Mouse (Mus musculus): ENCODE data around the gene Fut4.

The Fut4 gene

DNA sequence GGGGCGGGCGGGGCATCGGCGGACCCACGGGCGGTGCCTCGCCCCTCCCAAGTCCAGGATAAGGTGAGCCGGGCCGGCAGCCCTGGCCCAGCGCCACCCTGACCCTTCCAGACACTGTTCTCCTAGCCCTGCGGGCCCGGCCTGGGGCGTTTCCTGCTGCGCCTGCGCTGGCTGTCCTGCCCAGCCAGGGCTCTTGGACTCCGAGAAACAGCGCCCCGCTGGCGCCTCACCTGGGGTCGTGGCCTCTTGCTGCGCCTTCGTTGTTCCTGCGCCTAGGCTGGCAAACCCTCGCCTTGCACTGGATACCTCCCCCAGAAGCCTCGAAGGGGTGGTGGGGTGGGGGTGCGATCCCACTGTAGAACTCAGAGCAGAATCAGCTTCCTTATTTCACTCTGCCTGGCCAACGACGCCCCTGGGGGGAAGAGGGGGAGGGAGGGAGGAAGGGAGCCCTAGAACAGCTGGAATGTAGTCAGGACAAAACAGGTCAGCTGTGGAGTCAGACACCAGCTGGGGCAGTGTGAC is at the start of gene Fut4:
Gene Fut4 (minus strand): TSS at position 393 of the 522 bp plus-strand sequence.
- DNase-seq (ENCODE audit: low spot score): peak; percentile 54

DNA sequence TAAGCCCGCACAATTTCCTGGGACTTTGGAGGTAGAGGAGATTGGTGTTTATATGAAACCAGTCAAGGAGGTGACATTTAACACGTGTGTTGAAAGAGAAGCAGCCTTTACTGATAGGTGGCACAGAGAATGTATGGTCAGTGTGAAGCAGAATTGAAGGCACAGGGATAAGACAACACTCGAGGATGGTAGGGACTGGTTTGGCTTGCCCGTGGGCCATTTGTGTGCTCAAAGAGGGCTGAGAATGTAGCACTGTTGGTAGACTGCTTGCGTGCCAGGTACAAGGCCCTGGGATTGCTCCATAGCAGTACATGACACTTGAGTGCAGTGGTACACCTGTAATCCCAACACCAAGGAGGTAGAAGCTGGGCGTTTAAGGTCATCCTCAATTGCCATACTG is 35.2 kb upstream of the Fut4 start:
- DNase-seq (ENCODE audit: low spot score): no peak

DNA sequence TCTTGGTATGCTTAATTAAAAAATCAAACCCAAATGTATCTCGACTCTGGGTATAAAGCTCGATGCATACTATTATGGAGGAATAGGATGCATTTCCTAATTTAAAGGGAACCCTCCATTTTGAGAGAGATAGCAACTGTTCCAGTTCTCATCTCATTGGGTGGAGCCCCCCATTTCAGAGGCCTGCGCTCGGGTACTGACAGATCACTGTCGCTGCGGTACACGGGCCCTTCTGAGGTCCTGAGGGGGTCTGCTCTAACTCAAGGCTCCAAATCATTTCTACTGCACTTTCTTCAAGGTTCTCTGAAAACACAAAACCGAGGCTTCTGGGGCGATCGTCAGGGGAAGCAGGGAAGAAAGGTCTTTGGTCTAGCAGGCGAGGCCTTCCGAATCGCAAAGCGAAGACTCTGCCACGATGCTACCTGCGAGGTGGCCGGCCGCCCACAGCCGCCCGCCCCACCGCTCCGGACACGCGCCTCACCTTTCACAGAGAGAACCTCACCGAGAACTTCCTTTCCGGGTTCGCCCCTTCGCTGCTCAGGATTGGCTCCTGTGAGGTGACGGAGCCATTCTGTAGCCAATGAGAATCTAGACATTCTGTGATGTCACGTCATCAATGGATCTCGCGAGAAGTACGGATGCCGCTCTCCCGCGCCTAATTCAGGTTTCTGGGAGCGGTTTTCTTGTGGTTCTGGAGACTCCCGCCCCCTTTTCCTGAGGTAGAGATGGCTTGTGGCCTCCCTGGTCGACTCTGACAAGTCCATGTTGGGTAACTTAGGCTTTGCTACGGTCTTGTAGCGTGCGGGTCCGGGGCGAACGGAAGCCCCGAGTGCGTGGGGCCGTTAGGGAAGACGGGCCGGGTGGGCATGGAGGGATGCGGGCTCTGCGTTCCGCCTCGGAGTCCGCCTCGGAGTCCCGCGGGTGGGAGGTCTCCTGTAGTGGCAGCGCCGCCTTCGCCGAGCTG is 32.1 kb upstream of the Fut4 start, which contains the start of the genes Mre11a and Ankrd49:
Gene Mre11a (plus strand): TSS at position 616 of the 964 bp plus-strand sequence.
Gene Ankrd49 (minus strand): TSS at position 818 of the 964 bp plus-strand sequence.
- peak; percentile 96 for DNase-seq (ENCODE audit: low spot score)

- no peak for DNase-seq (ENCODE audit: low spot score)
Observed at GRCm38 (mm10) chr9:14778341-14778740, 26.1 kb upstream of the Fut4 start.

DNA sequence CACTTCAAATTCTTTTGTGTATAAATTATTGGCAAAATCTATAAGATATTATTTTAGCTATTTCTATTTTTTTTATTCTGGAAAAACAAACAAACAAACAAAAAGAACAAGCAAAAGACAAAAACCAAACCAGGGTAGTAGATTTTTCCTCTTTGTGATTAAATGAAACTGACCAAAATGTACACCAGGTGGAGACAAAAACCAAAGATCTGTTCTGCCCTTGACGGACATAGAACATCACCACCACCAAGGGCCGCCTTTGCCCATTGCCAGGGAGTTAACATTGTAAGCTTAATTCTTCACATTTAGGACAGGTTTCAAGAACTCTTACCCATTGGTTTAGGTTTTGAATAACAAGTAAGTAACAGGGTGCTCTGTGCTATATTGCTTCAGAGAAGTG is 21.6 kb upstream of the Fut4 start:
- DNase-seq (ENCODE audit: low spot score): no peak

DNA sequence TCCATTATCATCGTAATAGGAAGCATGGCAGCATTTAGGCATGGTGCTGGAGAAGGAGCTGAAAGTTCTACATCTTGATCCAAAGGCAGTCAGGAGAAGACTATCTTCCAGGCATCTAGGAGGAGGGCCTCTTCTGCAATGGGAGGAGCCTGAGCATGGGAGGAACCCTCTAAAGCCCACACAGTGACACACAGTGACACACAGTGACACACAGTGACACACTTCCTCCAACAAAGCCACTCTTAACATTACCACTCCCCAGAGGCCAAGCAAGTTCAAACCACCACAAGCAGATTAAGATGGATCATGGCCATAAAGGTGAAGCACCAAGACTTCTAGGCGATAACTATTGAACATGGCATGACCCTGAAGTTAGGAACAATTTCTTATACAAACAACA is 19.9 kb upstream of the Fut4 start:
- no peak for DNase-seq (ENCODE audit: low spot score)

DNA sequence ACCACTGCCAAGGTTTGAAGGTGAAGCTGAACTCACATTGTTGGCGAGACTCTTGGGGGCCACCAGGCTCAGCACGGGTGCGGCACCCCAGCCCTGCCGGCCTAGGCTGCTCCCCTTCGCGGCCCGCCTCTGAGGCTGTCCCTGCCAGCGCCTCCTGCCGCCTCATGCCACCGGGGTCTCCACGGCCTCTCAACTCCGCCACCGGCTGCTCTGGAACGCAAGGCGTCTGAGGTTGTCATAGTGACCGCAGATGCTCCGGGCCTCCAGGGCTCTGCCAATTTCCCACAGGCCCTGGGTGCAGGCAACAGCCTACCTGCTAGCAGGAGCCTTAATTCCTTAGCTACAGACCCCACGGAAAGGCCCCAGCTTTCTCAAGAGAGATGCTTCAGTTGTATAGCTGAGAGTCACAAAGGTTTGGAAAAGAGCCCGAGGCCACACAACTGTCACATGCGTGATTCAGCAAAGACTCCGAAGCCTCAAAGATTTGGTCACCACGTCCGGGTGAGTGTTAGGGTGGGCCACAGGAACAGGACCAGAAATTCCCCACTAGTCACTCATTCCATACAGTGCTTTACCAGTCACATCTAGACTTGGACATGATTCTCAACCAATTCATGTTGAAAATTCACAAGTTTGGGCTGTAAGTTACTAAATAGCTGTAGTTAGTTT is 18.7 kb upstream of the Fut4 start, which contains the start of gene 1700012B09Rik:
Gene 1700012B09Rik (minus strand): TSS at position 228 of the 669 bp plus-strand sequence.
- DNase-seq (ENCODE audit: low spot score): peak; percentile 41

GRCm38 (mm10) chr9:14769811-14770210 is 17.6 kb upstream of the Fut4 start:
- DNase-seq (ENCODE audit: low spot score): no peak

- DNase-seq (ENCODE audit: low spot score): no peak
Observed at GRCm38 (mm10) chr9:14764765-14765164, 12.6 kb upstream of the Fut4 start.

- no peak for DNase-seq (ENCODE audit: low spot score)
Observed at GRCm38 (mm10) chr9:14759261-14759660, 7.1 kb upstream of the Fut4 start.

DNA sequence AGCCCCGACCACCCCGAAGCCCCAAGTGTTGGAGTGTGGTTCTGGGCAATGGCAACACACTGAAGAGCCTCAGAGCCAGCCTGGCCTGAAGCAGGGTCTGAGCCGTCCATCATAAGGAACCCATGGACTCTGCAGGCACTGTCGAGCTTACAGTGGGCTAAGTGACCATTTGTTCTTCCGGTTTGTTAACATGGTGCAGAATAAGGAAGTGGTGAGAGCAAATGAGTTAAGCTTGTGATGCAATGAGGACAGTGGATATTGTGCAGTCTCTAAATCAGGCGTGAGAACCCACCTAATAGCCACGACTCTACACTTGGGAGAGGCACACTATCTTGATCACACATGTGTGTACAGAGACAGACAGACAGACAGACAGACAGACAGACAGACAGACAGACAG is 6.4 kb upstream of the Fut4 start:
- no peak for DNase-seq (ENCODE audit: low spot score)

DNA sequence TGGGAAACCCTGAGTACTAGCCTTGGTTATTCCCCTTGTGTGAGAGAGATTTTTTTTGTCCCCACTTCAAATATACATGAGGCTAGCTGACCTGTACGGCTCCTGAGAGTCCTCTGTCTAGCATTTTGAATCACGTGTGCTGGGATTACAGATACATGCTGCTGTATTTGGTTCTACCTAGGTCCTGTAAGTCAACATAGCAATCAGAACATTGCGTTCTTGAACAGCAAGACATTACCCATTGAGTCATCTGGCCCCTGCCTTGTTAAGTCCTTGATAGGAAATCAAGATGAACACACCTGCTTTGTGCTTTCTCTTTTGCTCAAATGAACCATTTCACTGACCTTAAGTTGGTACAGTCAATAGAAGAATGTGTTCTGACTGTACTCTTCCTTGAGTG is 2.3 kb upstream of the Fut4 start:
- no peak for DNase-seq (ENCODE audit: low spot score)

DNA sequence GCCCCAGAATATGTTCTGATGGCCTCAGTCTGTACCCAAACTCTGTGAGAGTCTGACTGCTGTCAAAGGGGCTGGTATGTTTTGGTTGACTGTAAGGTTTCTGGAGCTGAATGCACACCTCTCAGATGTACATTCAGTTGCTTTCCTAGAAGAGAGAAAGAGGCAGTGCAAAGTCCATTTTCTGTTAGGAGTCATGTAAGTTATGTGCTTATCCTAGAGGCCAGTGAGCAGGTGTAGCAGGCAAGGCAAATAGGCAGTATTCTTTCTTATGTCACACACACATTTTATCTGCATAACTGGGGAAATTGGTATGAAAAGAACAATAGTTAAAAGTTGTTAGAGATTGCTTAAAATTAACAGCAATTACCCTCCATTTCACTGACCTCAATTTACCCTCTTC is 1.8 kb upstream of the Fut4 start:
- no peak for DNase-seq (ENCODE audit: low spot score)

DNA sequence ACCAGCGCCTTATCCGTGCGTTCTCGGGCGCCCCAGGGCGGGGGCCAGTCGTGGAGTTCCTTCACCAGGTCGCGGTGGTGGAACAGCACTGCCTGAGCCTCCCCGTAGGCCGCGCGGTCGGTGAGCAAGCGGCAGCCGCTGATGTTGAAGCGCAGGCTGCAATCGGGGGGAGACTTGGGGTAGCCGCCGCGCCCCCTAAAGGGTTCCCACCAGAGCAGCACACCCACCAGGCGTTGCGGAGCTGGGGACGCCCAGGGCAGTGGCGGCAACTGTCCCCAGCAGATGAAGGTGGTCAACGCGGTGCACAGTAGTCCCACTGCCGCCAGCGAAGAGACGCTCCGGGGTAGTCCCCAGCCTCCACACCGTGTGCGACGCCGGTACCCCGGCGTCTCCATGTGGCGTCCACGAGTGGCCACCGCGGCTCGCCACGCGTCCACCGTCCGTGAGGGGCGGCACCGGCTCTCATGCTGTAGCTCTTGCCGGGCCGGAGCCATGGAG is 641 bp downstream of the Fut4 start:
- no peak for DNase-seq (ENCODE audit: low spot score)

DNA sequence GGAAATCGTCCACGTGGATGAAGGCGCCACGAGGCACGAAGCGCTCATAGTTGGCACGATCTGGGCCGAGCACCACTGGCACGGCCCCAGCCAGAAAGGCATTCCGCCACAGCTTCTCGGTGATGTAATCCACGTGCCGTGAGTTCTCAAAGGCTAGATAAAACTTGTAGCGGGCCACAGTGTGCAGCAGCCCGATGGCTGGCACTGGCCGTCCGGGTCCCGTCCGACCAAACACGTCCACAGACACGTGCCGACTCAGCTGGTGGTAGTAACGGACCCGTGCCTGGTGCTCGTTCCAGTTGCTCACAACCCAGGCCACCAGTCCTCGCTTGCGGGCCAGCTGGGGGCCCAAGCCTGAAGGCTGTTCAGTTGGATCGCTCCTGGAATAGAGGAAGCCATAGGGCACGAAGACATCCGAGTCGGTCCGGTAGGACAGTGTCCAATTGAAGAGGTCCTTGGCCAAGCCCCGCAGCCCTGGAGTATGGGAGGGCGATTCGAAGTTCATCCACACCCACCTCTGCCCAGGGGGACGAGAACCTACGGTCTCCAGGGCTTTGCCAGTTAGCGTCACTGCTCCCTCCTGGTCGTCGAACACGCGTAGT is 1.2 kb downstream of the Fut4 start:
- no peak for DNase-seq (ENCODE audit: low spot score)

DNA sequence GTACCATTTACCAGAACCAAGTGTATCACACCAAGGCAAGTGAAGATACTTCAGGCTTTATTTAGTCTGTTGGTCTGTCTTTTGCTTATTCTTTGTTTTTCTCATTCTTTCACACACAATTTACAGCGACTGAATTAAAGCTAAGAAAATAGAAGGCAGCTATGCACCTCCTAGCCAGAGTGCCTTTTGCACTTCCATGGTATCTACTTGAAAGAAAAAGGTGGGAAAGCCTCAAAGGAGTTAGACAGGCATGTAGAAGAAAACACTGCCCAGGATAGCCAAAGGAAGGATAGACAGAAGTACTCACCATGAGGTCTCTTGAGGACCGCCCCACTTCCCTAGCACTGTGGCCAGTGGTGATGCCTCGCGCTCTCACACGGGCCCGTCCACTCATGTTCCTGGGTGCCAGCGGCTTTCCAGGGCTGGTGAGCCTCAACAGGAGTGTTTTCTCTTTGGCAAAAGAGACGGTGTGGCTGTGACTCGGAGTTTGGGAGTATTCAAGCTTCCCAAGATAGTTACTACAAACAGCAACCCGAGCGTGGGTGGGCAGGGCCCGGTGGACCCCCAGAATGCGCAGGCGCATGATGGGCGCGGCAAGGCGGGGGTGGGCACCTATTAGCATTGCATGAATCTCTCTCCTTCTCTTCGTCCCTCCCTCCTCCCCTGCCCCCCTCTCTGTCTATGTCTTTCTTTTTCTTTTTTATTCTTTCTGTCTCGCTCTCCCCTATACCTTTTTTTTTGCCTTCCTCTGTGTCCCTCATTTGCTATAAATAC is 11.9 kb downstream of the Fut4 start, which contains the start of gene Piwil4:
Gene Piwil4 (minus strand): TSS at position 583 of the 774 bp plus-strand sequence.
- no peak for DNase-seq (ENCODE audit: low spot score)

GRCm38 (mm10) chr9:14739498-14740150 is 12.6 kb downstream of the Fut4 start:
- DNase-seq (ENCODE audit: low spot score): no peak

GRCm38 (mm10) chr9:14730941-14731541 is 21.2 kb downstream of the Fut4 start:
- no peak for DNase-seq (ENCODE audit: low spot score)

DNA sequence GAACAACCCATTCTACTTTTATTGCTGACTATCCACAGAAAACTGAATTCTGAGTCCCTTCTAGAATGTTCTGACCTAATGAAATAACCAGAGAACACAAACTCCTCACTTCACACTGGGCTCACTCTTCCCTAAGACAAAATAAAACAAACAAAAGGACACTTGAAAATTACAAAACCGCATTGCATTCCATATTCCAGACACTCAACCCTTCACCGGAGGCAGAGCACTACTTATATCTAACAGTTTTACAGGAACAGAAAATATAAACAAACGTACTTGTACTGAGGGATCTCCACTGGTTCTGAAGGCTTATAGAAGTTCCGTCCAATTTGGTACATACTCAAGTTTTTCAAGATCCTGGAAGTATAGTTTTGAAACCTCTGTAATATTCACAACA is 23.8 kb downstream of the Fut4 start:
- DNase-seq (ENCODE audit: low spot score): no peak

DNA sequence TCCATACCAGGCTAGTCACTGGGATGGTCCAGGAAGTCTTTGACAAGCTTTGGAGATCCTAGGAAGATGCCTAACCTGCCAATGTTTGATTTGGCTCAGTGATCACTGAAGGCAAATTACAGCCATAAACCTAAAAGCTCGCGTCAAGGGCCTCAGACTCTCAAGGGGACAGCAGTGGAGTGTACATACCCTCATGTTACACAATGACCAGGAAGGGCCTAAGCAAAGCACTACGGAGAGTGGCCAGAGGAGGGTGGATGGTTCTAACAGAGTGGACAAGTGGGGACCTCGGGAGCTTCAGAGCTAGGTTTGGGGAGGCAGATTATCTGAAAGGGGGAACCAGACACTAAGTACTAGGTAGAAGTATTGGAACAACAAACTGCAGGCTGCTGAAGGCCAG is 25.6 kb downstream of the Fut4 start:
- DNase-seq (ENCODE audit: low spot score): no peak
